Mouse (Mus musculus) layer of hippocampus, postnatal 10 days (tissue): Measurements from ENCODE around the gene Mpig6b. TPM values are rescaled to one million over a fixed set of nuclear protein-coding genes. Genes with fewer than 3 reads are reported as not detected.

Experiments
- DNase-seq, 2 experiments: peaks; one replicate each; pipeline ENCODE4 v3.0.0; 2021; ENCODE audit warnings: low spot score in 2 of 2
- total RNA-seq, 2 experiments: library from RNA; stranded (reverse); gene quantifications; 2 replicates each; pipeline ENCODE4 v1.2.3; 2021

Gene Mpig6b
- total RNA-seq, 2 experiments from 2014 or later: not detected

GRCm38 (mm10) chr17:35018171-35018570 is 47.8 kb downstream of the Mpig6b start:
- no peak for DNase-seq

GRCm38 (mm10) chr17:35017706-35018030 is 48.3 kb downstream of the Mpig6b start:
- DNase-seq: no peak

- DNase-seq: no peak
Observed at GRCm38 (mm10) chr17:35016791-35017705, 48.9 kb downstream of the Mpig6b start.

- DNase-seq: peak; percentile 47 to 54
Observed at GRCm38 (mm10) chr17:35016376-35016775, 49.6 kb downstream of the Mpig6b start, which contains the start of gene Vwa7. TSS of gene Vwa7 (plus strand) at chr17:35016579.

- DNase-seq: no peak
Observed at GRCm38 (mm10) chr17:35015296-35015695, 50.7 kb downstream of the Mpig6b start.

- DNase-seq: no peak
Observed at GRCm38 (mm10) chr17:35013221-35013620, 52.8 kb downstream of the Mpig6b start.

Other genes starting within 250 kb of the Mpig6b start
- gene Stk19, start 229.2 kb downstream of the Mpig6b start, total RNA-seq: 10 to 100 TPM; 63.6 to 64.2 TPM
- gene Dxo, start 229.2 kb downstream of the Mpig6b start, total RNA-seq: 10 to 100 TPM; 36.1 to 39.9 TPM
- gene Skiv2l, start 216.0 kb downstream of the Mpig6b start, total RNA-seq: 10 to 100 TPM; 71.4 to 74.8 TPM
- 10 to 100 TPM; 30.2 to 38.5 TPM for gene Nelfe, start 215.8 kb downstream of the Mpig6b start, total RNA-seq
- gene Cfb, start 203.7 kb downstream of the Mpig6b start, total RNA-seq: not detected
- 10 to 100 TPM in 1 of 2 experiments, 1 to 10 TPM in 1; 9.8 to 10.0 TPM for gene Zbtb12, start 186.7 kb downstream of the Mpig6b start, total RNA-seq
- under 1 TPM in 1 of 2 experiments, not detected in 1; 0.20 TPM for gene Gm20547, start 184.1 kb downstream of the Mpig6b start, total RNA-seq
- 1 to 10 TPM; 1.3 to 1.4 TPM for gene C2, start 167.9 kb downstream of the Mpig6b start, total RNA-seq
- gene Ehmt2, start 167.7 kb downstream of the Mpig6b start, total RNA-seq: 100 to 1,000 TPM; 174 to 175 TPM
- under 1 TPM; 0.16 to 0.20 TPM for gene Slc44a4, start 151.7 kb downstream of the Mpig6b start, total RNA-seq
- gene Neu1, start 134.9 kb downstream of the Mpig6b start, total RNA-seq: 10 to 100 TPM; 23.6 to 24.4 TPM
- 1 to 10 TPM; 4.3 to 5.3 TPM for gene Hspa1b, start 106.9 kb downstream of the Mpig6b start, total RNA-seq
- gene Gm20481, start 96.3 kb downstream of the Mpig6b start, total RNA-seq: not detected
- 1 to 10 TPM; 6.8 to 8.7 TPM for gene Hspa1a, start 94.0 kb downstream of the Mpig6b start, total RNA-seq
- under 1 TPM; 0.30 to 0.38 TPM for gene Hspa1l, start 93.5 kb downstream of the Mpig6b start, total RNA-seq
- gene Lsm2, start 84.3 kb downstream of the Mpig6b start, total RNA-seq: 10 to 100 TPM; 24.2 to 25.9 TPM
- 10 to 100 TPM; 56.3 to 62.1 TPM for gene Vars, start 65.2 kb downstream of the Mpig6b start, total RNA-seq
- gene Vwa7, start 49.6 kb downstream of the Mpig6b start, total RNA-seq: under 1 TPM; 0.16 to 0.30 TPM
- 1 to 10 TPM in 1 of 2 experiments, under 1 TPM in 1; 0.53 to 1.4 TPM for gene Sapcd1, start 38.2 kb downstream of the Mpig6b start, total RNA-seq
- 1 to 10 TPM in 1 of 2 experiments, under 1 TPM in 1; 0.91 to 1.4 TPM for gene Msh5, start 19.4 kb downstream of the Mpig6b start, total RNA-seq
- 10 to 100 TPM; 19.3 to 19.6 TPM for gene Clic1, start 16.2 kb downstream of the Mpig6b start, total RNA-seq
- gene Ddah2, start 7.1 kb downstream of the Mpig6b start, total RNA-seq: 10 to 100 TPM; 47.3 to 59.0 TPM
- gene Ly6g6c, start 796 bp downstream of the Mpig6b start, total RNA-seq: not detected
- 1 to 10 TPM; 2.8 to 3.5 TPM for gene Ly6g6e, start 10.7 kb upstream of the Mpig6b start, total RNA-seq
- gene Ly6g6d, start 11.9 kb upstream of the Mpig6b start, total RNA-seq: 1 to 10 TPM in 1 of 2 experiments, under 1 TPM in 1; 0.78 to 1.6 TPM
- not detected for gene Ly6g6f, start 19.4 kb upstream of the Mpig6b start, total RNA-seq
- gene Abhd16a, start 23.1 kb upstream of the Mpig6b start, total RNA-seq: 10 to 100 TPM; 77.4 to 79.9 TPM
- not detected for gene Ly6g5c, start 42.1 kb upstream of the Mpig6b start, total RNA-seq
- under 1 TPM; 0.58 to 0.82 TPM for gene Ly6g5b, start 49.2 kb upstream of the Mpig6b start, total RNA-seq
- 10 to 100 TPM; 10.7 to 14.6 TPM for gene Gpank1, start 55.3 kb upstream of the Mpig6b start, total RNA-seq
- gene Csnk2b, start 55.9 kb upstream of the Mpig6b start, total RNA-seq: 100 to 1,000 TPM; 178 to 202 TPM
- 10 to 100 TPM; 21.4 to 25.9 TPM for gene D17H6S53E, start 60.2 kb upstream of the Mpig6b start, total RNA-seq
- gene Apom, start 65.9 kb upstream of the Mpig6b start, total RNA-seq: not detected
- 100 to 1,000 TPM; 284 to 308 TPM for gene Bag6, start 69.0 kb upstream of the Mpig6b start, total RNA-seq
- 100 to 1,000 TPM; 284 to 322 TPM for gene Prrc2a, start 98.7 kb upstream of the Mpig6b start, total RNA-seq
- 10 to 100 TPM; 10.3 to 10.5 TPM for gene Aif1, start 109.9 kb upstream of the Mpig6b start, total RNA-seq
- 10 to 100 TPM; 15.6 to 17.2 TPM for gene Lst1, start 122.3 kb upstream of the Mpig6b start, total RNA-seq
- gene Ltb, start 128.3 kb upstream of the Mpig6b start, total RNA-seq: 1 to 10 TPM in 1 of 2 experiments, under 1 TPM in 1; 0.74 to 1.2 TPM
- gene Tnf, start 135.8 kb upstream of the Mpig6b start, total RNA-seq: not detected
- under 1 TPM; 0.43 to 0.71 TPM for gene Lta, start 139.2 kb upstream of the Mpig6b start, total RNA-seq
- not detected for gene Gm16181, start 154.7 kb upstream of the Mpig6b start, total RNA-seq
- 100 to 1,000 TPM; 310 to 356 TPM for gene Atp6v1g2, start 167.5 kb upstream of the Mpig6b start, total RNA-seq
- 10 to 100 TPM; 14.2 to 15.5 TPM for gene Nfkbil1, start 169.6 kb upstream of the Mpig6b start, total RNA-seq
- 100 to 1,000 TPM; 257 to 272 TPM for gene Ddx39b, start 175.6 kb upstream of the Mpig6b start, total RNA-seq
- gene H2-D1, start 196.5 kb upstream of the Mpig6b start, total RNA-seq: 10 to 100 TPM; 15.2 to 17.5 TPM